Mouse (Mus musculus): ENCODE results near the gene Ephb4. TPM values are rescaled to one million over a fixed set of nuclear protein-coding genes. Genes with fewer than 3 reads are reported as not detected.

The Ephb4 gene
- polyA plus RNA-seq (2017; shearing (Covaris generic)): not detected

GRCm38 (mm10) chr5:137349384-137350204 is at the start of gene Ephb4:
Ephb4 (plus strand) TSS chr5:137350109.

GRCm38 (mm10) chr5:137307071-137307912 is 42.6 kb upstream of the Ephb4 start, which contains the start of gene Srrt:
Srrt (minus strand) TSS chr5:137307674.

DNA sequence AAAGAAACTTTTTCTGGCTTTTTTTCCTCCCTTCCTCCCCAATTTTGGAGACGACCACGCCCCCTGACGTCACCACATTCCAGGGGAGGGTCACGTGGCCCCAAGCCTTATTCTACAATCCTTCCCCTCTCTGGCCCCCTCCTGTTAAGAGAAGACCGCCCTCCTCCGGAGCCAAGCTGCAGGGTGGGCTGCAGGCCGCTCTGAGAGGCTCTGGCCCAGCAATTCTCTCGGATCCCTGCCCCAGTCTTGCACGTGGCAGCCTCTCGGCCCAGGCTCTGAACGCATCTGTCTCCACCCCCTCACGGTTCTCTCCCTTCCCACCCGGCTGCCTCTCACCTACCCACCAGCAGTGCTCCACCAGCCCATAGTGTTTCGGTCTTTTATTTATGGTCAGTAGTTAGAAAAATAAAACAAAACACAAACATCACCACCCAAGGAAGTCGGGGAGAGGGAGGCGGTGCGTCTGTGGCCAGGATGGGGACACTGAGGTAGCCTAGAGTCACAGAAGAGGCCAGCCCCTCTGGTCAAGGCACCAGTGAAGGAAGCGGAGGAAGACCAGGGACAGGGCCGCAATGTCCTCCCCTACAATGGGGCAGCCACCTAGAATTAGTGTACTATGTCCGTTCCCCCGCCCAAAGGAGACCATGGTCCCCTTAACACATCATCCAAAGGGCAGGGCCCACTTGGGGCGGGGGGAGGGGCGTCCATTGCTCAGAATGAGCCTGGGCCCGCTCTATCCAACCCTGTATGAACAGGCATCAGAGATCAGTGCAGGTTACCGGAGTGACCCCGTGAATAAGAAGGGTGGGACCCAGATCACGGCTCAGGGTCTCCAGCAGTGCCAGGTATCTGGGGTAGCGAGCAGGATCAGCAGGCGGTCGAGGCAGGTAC is 35.5 kb upstream of the Ephb4 start, which contains the start of gene Trip6:
Gene Trip6, minus strand, starts transcription at position 212 of the 891 bp plus-strand sequence.

GRCm38 (mm10) chr5:137333512-137334174 is 16.3 kb upstream of the Ephb4 start, which contains the start of gene Slc12a9:
Slc12a9 (minus strand) TSS chr5:137333597.

Other genes with a start within 250 kb of the Ephb4 start
- 24.4 TPM for gene Trim56, start 233.9 kb upstream of the Ephb4 start, polyA plus RNA-seq (2017; shearing (Covaris generic))
- not detected for gene Muc3, start 200.8 kb upstream of the Ephb4 start, polyA plus RNA-seq (2017; shearing (Covaris generic))
- 1.6 TPM for gene Muc3a, start 137.7 kb upstream of the Ephb4 start, polyA plus RNA-seq (2017; shearing (Covaris generic))
- 0.14 TPM for gene Ache, start 62.6 kb upstream of the Ephb4 start, polyA plus RNA-seq (2017; shearing (Covaris generic))
- 2.7 TPM for gene Ufsp1, start 55.5 kb upstream of the Ephb4 start, polyA plus RNA-seq (2017; shearing (Covaris generic))
- 86.0 TPM for gene Srrt, start 42.4 kb upstream of the Ephb4 start, polyA plus RNA-seq (2017; shearing (Covaris generic))
- 6.0 TPM for gene Trip6, start 35.7 kb upstream of the Ephb4 start, polyA plus RNA-seq (2017; shearing (Covaris generic))
- 29.4 TPM for gene Slc12a9, start 16.5 kb upstream of the Ephb4 start, polyA plus RNA-seq (2017; shearing (Covaris generic))
- gene Zan, start 127.0 kb downstream of the Ephb4 start, polyA plus RNA-seq (2017; shearing (Covaris generic)): 0.31 TPM
- gene Pop7, start 152.4 kb downstream of the Ephb4 start, polyA plus RNA-seq (2017; shearing (Covaris generic)): 55.9 TPM
- gene Gigyf1, start 168.4 kb downstream of the Ephb4 start, polyA plus RNA-seq (2017; shearing (Covaris generic)): 4.2 TPM
- not detected for gene Epo, start 183.1 kb downstream of the Ephb4 start, polyA plus RNA-seq (2017; shearing (Covaris generic))
- 123 TPM for gene Gnb2, start 183.4 kb downstream of the Ephb4 start, polyA plus RNA-seq (2017; shearing (Covaris generic))
- not detected for gene Actl6b, start 203.4 kb downstream of the Ephb4 start, polyA plus RNA-seq (2017; shearing (Covaris generic))
- 0.87 TPM for gene Tfr2, start 219.7 kb downstream of the Ephb4 start, polyA plus RNA-seq (2017; shearing (Covaris generic))

Data from CD4-positive, CD25-positive, alpha-beta regulatory T cell, adult 9 weeks (primary cell).